Mouse (Mus musculus): ENCODE data around the gene Prune2.

The Prune2 gene

DNA sequence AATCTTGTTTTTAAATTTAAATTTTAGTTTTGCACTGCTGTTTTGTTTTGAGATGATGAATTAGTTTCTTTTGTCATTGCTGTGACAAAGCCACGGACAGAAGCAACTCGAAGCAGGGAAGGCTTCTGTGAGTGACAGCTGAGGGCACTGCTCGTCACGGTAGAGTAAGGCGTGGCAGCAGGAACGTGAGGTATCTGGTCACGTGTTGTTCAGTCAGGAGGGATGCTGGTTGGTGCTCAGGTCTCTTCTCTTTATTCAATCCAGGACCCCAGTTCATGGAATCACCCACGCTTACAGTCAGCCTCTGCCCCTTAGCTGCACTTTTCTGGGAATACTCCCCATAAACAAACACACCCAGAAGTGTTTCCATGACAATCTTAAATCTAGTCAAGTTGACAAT lies 38.3 kb downstream of the Prune2 start:
- in situ Hi-C loops (cut with MboI; ENCODE audit: unreplicated experiment in 2 of 2) = loop anchor here (25.0 kb wide), 2 partner anchors 182 to 407 kb away; no protein-coding TSS in a partner anchor

DNA sequence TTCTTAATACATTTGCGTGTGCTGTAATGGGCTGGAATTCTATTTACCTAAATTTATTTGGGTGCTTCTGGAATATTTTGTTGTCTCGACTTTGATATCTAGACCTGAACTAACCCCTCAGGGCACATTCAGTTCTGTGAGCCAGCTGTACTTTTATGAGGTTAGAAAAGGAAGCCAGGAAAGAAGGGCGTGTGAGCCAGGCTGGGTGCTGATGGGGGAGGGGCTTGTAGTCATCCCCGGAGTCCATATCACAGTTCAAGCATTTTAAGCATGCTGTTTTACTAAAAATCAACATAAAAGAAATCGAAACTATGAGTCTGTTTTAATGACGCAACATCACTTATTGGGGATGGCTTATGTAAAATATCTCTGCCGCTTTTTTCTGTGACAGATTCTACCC lies 42.0 kb downstream of the Prune2 start:
- in situ Hi-C loops (cut with MboI; ENCODE audit: unreplicated experiment in 2 of 2) = loop anchor here (25.0 kb wide), 2 partner anchors 186 to 411 kb away; no protein-coding TSS in a partner anchor

GRCm38 (mm10) chr19:17006220-17006907 lies 50.4 kb downstream of the Prune2 start:
- in situ Hi-C loops (cut with MboI; ENCODE audit: unreplicated experiment in 2 of 2) = loop anchor here in 1 of 2 experiments (25.0 kb wide), 1 partner anchor 944 kb away; no protein-coding TSS in a partner anchor

DNA sequence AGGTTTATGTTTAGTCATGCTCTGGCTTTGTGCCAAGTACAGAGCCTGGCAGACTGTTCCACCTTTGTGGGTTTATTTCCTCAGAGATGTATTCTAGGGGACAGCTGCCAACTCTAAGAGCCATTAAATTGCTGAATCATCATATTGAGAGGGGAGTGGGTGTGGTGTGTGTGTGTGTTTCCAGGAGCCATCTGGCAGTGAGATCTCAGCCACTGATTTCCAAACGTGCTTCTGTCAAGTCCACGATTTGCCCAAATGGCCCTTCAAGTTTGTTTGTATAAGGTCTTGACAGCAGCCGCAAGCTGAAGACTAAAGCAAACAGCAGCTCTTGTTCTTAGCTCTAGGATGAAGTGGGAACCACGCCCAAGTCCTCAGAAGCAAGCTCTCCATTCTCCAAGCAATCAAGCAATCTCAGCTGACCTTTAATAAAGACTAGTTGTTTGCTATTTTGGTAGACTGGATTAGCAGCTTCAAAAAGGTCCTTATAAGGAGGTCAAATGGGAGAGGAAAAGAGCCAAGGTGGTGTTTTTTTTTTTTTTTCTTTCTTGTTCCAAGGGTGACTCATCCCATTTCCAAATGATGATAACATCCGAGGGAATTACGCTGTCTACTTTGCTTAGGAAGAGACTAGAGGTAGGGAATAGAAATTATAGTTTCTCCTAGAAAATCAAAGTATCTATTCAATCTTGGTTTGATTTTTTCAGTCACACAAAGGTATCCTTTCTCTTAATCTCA lies 55.5 kb downstream of the Prune2 start:
- in situ Hi-C loops (cut with MboI; ENCODE audit: unreplicated experiment in 2 of 2) = loop anchor here in 1 of 2 experiments (25.0 kb wide), 1 partner anchor 949 kb away; no protein-coding TSS in a partner anchor

DNA sequence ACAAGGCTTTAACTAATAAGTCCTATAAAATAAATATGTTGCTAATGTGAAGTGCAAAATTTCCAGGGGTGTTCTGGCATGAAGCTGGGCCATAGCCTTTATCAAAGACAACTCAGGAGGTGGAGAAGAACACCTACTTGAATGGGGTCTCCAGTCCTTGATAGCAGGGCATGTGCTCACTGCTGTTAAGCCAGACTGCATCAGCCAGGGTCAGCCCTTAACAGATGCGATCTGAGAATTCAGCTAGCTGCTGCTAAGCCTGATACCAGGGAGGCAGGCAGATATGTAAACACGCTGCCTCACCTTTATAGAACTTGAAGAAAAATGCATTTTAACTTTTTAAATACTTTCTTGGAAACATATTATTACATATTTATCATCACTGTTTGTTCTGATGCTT lies 57.2 kb downstream of the Prune2 start:
- in situ Hi-C loops (cut with MboI; ENCODE audit: unreplicated experiment in 2 of 2) = loop anchor here in 1 of 2 experiments (25.0 kb wide), 1 partner anchor 951 kb away; no protein-coding TSS in a partner anchor

GRCm38 (mm10) chr19:17014337-17015124 lies 58.6 kb downstream of the Prune2 start:
- in situ Hi-C loops (cut with MboI; ENCODE audit: unreplicated experiment in 2 of 2) = loop anchor here in 1 of 2 experiments (25.0 kb wide), 1 partner anchor 952 kb away; no protein-coding TSS in a partner anchor

GRCm38 (mm10) chr19:17024748-17025147 lies 68.8 kb downstream of the Prune2 start:
- in situ Hi-C loops (cut with MboI; ENCODE audit: unreplicated experiment in 2 of 2) = loop anchor here in 1 of 2 experiments (25.0 kb wide), 2 partner anchors 437 to 962 kb away; no protein-coding TSS in a partner anchor

DNA sequence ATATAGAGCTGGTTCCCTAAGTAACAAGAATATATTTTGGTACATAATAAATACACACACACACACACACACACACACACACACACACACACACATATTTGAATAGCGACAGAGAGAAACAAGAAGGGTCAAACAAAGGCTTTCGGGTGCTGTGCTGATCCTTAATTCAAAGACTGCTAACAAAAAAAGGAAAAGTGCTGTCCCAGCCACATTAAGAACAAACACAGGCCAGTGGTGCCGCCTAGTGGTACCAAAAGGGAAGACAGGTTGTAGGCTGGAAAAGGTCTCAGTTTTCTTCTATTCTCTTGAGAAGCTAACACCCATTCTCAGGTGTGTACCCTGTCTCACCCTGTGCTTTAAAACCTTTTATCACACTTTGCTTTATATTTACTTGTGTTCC lies 74.4 kb downstream of the Prune2 start:
- in situ Hi-C loops (cut with MboI; ENCODE audit: unreplicated experiment in 2 of 2) = loop anchor here (5.0 to 25.0 kb wide), 3 partner anchors 228 to 968 kb away; no protein-coding TSS in a partner anchor

DNA sequence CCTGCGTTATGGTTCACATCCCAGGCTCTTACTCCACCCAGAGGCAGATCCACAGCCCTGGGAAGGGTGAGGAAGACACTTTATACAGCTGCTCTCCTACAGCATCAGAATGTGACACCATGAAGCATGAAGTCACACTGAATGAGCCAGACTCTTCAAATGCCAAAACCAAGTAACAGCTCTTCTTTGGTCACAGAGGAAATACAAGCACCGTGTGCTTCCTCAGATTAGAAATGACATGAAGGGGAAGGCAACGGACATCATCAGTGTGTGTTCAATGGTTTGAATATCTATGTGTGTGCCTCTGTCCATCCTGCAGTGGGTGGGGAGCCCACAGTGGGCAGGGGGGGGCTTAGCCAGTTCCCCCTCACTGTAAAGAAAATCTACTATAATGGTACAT lies 76.4 kb downstream of the Prune2 start:
- in situ Hi-C loops (cut with MboI; ENCODE audit: unreplicated experiment in 2 of 2) = loop anchor here (5.0 to 25.0 kb wide), 3 partner anchors 230 to 970 kb away; no protein-coding TSS in a partner anchor

- in situ Hi-C loops (cut with MboI; ENCODE audit: unreplicated experiment in 2 of 2) = loop anchor here in 1 of 2 experiments (25.0 kb wide), 1 partner anchor 460 kb away; no protein-coding TSS in a partner anchor
These were observed 91.0 kb downstream of the Prune2 start for GRCm38 (mm10) chr19:17046961-17047360.

DNA sequence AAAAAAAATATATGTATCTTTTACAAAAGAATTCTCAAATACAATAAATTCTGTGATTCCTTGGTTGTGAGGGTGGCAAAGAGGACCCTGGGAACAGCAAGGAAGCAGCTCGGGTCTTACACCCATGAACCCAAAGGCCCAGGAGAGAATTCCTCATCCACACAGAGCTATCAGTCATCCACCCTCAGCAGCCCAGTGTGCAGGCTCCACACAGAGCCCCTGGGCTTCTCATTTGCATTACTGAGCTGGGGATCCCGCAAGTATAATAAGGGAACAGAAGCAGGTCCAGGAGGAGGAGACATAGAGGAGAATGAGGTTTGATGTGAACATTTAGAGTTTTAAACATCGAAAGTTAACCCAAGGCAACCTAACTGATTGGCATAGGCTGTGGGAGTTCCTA lies 100.0 kb downstream of the Prune2 start:
- in situ Hi-C loops (cut with MboI; ENCODE audit: unreplicated experiment in 2 of 2) = no loop called here

- in situ Hi-C loops (cut with MboI; ENCODE audit: unreplicated experiment in 2 of 2) = no loop called here
These were observed 104.2 kb downstream of the Prune2 start for GRCm38 (mm10) chr19:17060106-17060505.

DNA sequence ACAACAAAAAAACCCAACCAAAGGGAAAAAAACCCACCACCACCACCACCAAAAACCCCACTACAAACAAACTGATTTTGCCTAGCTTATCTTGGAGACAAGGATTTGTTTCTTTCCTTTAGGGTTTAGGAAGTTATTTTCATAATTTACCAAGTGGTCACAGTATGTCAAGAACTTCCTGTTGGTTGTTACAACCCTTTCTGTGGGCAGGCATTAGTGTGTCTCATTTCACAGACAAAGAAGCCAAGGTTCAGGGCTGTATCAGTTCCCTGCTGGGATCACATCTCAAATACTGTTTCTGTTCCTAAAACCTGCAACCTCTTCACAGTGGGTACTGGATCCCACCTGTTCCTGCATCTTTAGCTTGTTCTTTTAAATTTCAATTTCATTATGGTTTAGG lies 108.5 kb downstream of the Prune2 start:
- in situ Hi-C loops (cut with MboI; ENCODE audit: unreplicated experiment in 2 of 2) = no loop called here

DNA sequence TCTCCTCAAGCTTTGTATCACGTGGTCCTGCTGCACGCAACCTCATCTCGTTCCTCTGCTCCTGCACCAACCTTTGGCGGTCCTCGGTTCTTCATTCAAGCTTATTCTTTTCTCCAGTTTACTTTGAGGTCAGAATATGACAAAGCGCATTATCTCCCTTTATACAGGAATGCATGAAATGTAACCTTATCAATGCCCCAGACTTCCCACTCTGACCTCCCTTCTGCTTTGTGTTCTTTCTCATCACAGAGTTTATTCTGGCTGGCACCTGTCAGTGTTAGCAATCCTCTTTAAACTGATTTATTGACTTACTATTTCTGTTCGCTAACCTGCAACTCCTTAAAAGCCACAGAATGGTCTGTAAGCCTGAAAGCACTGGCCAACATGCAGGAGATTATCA lies 113.1 kb downstream of the Prune2 start:
- in situ Hi-C loops (cut with MboI; ENCODE audit: unreplicated experiment in 2 of 2) = no loop called here

DNA sequence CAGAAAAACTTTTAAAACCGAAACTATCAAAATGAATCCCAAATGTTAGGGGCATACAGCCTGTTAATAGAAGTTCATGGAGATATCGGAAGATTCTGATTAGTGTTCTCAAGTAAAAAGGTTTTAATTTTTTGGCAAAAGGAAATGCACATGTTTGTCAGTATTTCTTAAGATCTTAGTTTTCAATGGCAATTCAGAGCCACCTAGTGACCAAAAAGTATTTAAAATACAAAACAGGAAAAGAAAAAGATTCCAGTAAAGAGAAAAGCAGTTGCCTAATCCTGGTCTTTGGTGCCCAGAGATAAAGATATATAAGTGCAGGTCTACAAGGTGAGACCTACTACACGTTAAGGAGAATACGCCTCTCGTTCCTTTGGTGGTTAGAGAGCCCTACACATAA lies 115.3 kb downstream of the Prune2 start:
- in situ Hi-C loops (cut with MboI; ENCODE audit: unreplicated experiment in 2 of 2) = no loop called here

GRCm38 (mm10) chr19:17072245-17072644 lies 116.3 kb downstream of the Prune2 start:
- in situ Hi-C loops (cut with MboI; ENCODE audit: unreplicated experiment in 2 of 2) = no loop called here

DNA sequence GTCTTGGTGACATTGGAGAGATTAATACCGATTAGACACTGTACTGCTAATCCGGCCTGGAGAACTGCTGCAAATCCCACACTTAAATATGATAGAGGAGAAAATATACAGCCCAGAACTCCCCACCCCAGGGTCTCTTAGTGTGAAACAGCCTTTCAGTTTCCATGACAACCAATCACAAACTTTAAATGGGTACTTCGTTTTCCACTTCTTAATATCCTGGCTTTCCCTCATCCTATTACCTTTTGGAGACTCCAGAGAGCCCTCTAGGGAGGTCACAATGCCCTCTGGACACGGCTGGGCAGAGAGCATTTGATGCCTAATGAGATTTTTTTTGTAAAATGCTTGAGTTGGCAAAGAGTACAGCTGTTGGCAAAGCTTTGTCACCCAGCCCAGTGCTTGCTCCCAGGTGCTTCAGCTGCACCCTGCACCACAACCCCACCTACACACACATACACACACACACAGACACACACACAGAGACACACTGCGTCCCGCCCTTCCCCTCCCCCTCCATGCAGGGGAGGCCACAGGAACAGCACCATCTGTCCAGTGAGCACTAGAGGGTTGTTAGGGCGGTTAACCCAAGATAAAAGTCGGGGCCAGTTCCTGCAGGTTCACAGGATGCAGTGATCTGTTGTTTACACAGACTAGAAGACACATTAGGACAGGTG lies 122.9 kb downstream of the Prune2 start:
- in situ Hi-C loops (cut with MboI; ENCODE audit: unreplicated experiment in 2 of 2) = no loop called here

DNA sequence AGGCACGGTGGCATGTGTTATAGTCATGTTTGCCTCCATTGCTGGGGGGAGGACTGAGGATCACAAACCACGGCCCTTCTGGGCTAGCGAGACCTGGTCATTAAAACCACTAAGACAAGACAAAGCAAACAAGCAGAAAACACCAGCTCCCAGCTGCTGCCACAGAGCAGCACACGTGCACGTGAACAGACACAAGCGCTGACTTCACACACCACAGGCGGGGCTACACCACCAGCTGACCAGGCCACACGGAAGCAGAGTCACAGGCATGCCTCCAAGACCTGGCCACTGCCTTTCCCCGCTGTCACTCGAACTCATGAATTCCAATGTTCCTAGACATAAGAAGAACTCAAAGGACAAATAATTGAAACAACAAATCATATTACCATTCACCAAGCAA lies 125.5 kb downstream of the Prune2 start:
- in situ Hi-C loops (cut with MboI; ENCODE audit: unreplicated experiment in 2 of 2) = no loop called here

DNA sequence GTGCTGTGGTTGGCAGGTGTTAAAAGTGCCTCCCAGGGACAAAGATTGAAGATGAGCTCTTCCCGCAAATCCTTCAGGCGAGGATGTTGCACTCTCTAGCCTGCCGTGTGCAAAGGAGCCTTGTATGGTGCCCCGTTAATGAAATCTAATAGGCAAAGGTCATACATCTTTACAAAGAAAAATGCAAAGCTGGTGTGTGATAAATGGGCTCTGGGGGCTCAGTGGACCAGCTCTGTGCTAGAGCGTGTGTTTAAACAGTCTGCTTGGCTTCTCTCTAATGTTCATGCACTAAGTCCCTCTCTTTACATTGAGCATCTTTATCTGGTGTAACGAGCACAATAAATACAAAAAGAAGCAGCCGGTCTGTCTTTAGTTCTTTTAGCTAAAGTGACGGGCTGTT lies 138.1 kb downstream of the Prune2 start:
- in situ Hi-C loops (cut with MboI; ENCODE audit: unreplicated experiment in 2 of 2) = no loop called here

DNA sequence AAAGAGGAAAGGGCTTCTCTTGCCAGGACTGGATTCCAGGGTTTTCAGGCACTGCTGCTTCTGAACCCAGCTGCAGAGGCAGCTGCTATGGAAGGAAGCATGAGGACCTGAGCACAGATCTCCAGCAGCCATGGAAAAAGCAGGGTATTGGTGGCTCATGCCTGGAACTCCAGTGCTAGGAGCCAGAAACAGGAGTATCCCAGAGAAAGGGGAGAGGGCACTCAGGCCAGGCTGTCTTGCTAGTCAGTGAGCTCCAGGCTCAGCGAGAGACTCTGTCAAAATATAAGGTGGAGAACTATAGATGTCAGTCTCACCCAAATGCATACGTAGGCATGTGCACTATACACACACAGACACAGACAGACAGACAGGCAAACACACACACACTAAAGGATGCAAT lies 140.4 kb downstream of the Prune2 start:
- in situ Hi-C loops (cut with MboI; ENCODE audit: unreplicated experiment in 2 of 2) = no loop called here
